Mouse (Mus musculus) bone marrow macrophage, adult 2 months (primary cell): Measurements from ENCODE around the gene Gimd1.

Source experiments
- CTCF ChIP-seq: IDR thresholded peaks from 2 replicates; pipeline ENCODE4 v1.5.1; 2012; ENCODE audit warnings: low read depth, mild to moderate bottlenecking, low read length, moderate library complexity
- POLR2A ChIP-seq: IDR thresholded peaks from 2 replicates; pipeline ENCODE4 v1.6.1; 2012; ENCODE audit warnings: mild to moderate bottlenecking, low read depth, low read length, borderline replicate concordance

DNA sequence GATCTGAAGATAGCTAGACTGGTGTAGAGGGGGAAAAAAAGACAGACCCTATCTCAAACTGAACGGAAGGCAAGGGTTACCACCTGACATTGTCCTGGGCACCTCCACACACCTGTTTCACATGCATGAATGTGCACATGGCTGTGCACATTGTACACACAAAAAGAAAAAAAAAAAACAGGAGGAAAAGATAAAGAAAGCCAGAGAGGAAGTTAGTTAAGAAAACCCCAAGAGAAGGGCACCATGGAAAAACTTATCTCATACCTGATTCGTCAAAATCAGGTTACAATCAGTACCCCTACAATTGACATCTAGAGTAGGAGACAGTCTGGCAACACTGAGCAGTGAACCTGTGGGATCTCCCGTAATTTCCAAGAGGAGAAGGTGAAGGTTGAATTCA is 39.6 kb upstream of the Gimd1 start:
- TF ChIP-seq POLR2A (no peak), CTCF (no peak)
